Mouse (Mus musculus): ENCODE data around the gene Ptrh1. TPM values are rescaled to one million over a fixed set of nuclear protein-coding genes. Genes with fewer than 3 reads are reported as not detected.
A peak's percentile ranks its signal among the peaks of the same experiment; 100 is the strongest.

Ptrh1 gene
- polyA plus RNA-seq, 1 experiment from 2014 or later: 4.3 TPM

GRCm38 (mm10) chr2:32758503-32758902 is 17.1 kb upstream of the Ptrh1 start:
- no peak overlapping the region for H3K9ac ChIP-seq
- no peaks in the 10 kb centered on the region for H3K9me3 ChIP-seq
- ATAC-seq (ENCODE audit: low FRiP score, low read depth): no peak
- H3K27me3 ChIP-seq (replicated peaks): no peaks in the 10 kb centered on the region
- no peaks in the 10 kb centered on the region for H3K4me1 ChIP-seq
- no peak overlapping the region for H3K27ac ChIP-seq
- no peak overlapping the region for H3K4me3 ChIP-seq
- H3K4me2 ChIP-seq (replicated peaks): no peak overlapping the region
- peaks cover 45% of the 10 kb centered on the region for H3K36me3 ChIP-seq
- 86% methylated on average over 8 of the region's 8 CpGs for WGBS

- Histone ChIP-seq H3K27ac (no peak overlapping the region), H3K9me3 (no peaks in the 10 kb centered on the region), H3K4me1 (no peaks in the 10 kb centered on the region), H3K36me3 (peaks cover 43% of the 10 kb centered on the region), H3K9ac (0 out of 2 replicates have a peak overlapping the region, but pooled peaks have one; percentile 1), H3K4me3 (no peak overlapping the region), H3K4me2 (replicated peaks) (no peak overlapping the region), H3K27me3 (replicated peaks) (no peaks in the 10 kb centered on the region)
- ATAC-seq (ENCODE audit: low FRiP score, low read depth): no peak
- WGBS: 92% methylated on average over 2 of the region's 2 CpGs
Measured at GRCm38 (mm10) chr2:32759001-32759400, 16.6 kb upstream of the Ptrh1 start.

- Histone ChIP-seq H3K9ac (no peak overlapping the region), H3K4me1 (no peaks in the 10 kb centered on the region), H3K27me3 (replicated peaks) (no peaks in the 10 kb centered on the region), H3K4me2 (replicated peaks) (no peak overlapping the region), H3K36me3 (peaks cover 30% of the 10 kb centered on the region), H3K27ac (no peak overlapping the region), H3K9me3 (no peaks in the 10 kb centered on the region), H3K4me3 (no peak overlapping the region)
- 88% methylated on average over 14 of the region's 14 CpGs for WGBS
- no peak for ATAC-seq (ENCODE audit: low FRiP score, low read depth)
Measured at GRCm38 (mm10) chr2:32761361-32761760, 14.2 kb upstream of the Ptrh1 start.

GRCm38 (mm10) chr2:32761859-32762258 is 13.7 kb upstream of the Ptrh1 start:
- H3K9ac ChIP-seq: no peak overlapping the region
- no peaks in the 10 kb centered on the region for H3K27me3 ChIP-seq (replicated peaks)
- H3K4me3 ChIP-seq: no peak overlapping the region
- 93% methylated on average over 4 of the region's 4 CpGs for WGBS
- no peak overlapping the region for H3K27ac ChIP-seq
- H3K36me3 ChIP-seq: peaks cover 30% of the 10 kb centered on the region
- ATAC-seq (ENCODE audit: low FRiP score, low read depth): no peak
- H3K4me2 ChIP-seq (replicated peaks): no peak overlapping the region
- H3K4me1 ChIP-seq: 0 out of 2 replicates have a peak, but pooled peaks cover 2% of the 10 kb centered on the region
- no peaks in the 10 kb centered on the region for H3K9me3 ChIP-seq

GRCm38 (mm10) chr2:32763353-32763752 is 12.2 kb upstream of the Ptrh1 start:
- H3K9me3 ChIP-seq: no peaks in the 10 kb centered on the region
- no peak for ATAC-seq (ENCODE audit: low FRiP score, low read depth)
- no peak overlapping the region for H3K27ac ChIP-seq
- WGBS: 84% methylated on average over 3 of the region's 3 CpGs
- no peak overlapping the region for H3K4me3 ChIP-seq
- H3K27me3 ChIP-seq (replicated peaks): no peaks in the 10 kb centered on the region
- H3K4me1 ChIP-seq: 0 out of 2 replicates have a peak, but pooled peaks cover 6% of the 10 kb centered on the region
- no peak overlapping the region for H3K4me2 ChIP-seq (replicated peaks)
- H3K36me3 ChIP-seq: peaks cover 30% of the 10 kb centered on the region
- H3K9ac ChIP-seq: no peak overlapping the region

- 73% methylated on average over 12 of the region's 12 CpGs for WGBS
Measured at GRCm38 (mm10) chr2:32767241-32767640, 8.3 kb upstream of the Ptrh1 start.

GRCm38 (mm10) chr2:32768661-32769285 is 6.8 kb upstream of the Ptrh1 start:
- WGBS: 55% methylated on average over 19 of the region's 19 CpGs
- H3K9me3 ChIP-seq: no peaks in the 10 kb centered on the region
- H3K27me3 ChIP-seq (replicated peaks): no peaks in the 10 kb centered on the region
- no peak overlapping the region for H3K9ac ChIP-seq
- H3K4me2 ChIP-seq (replicated peaks): no peak overlapping the region
- no peak overlapping the region for H3K4me3 ChIP-seq
- 0 out of 2 replicates have a peak, but pooled peaks cover 10% of the 10 kb centered on the region for H3K4me1 ChIP-seq
- ATAC-seq (ENCODE audit: low FRiP score, low read depth): no peak
- no peaks in the 10 kb centered on the region for H3K36me3 ChIP-seq
- no peak overlapping the region for H3K27ac ChIP-seq

More at GRCm38 (mm10) chr2:32767241-32767640, 8.3 kb upstream of the Ptrh1 start:
- peaks cover 11% of the 10 kb centered on the region for H3K36me3 ChIP-seq
- no peak overlapping the region for H3K9ac ChIP-seq
- H3K4me3 ChIP-seq: no peak overlapping the region
- ATAC-seq (ENCODE audit: low FRiP score, low read depth): no peak
- H3K4me2 ChIP-seq (replicated peaks): no peak overlapping the region
- no peak overlapping the region for H3K27ac ChIP-seq
- no peaks in the 10 kb centered on the region for H3K9me3 ChIP-seq
- H3K27me3 ChIP-seq (replicated peaks): no peaks in the 10 kb centered on the region
- 0 out of 2 replicates have a peak, but pooled peaks cover 10% of the 10 kb centered on the region for H3K4me1 ChIP-seq

- WGBS: 73% methylated on average over 5 of the region's 5 CpGs
- 0 out of 2 replicates have a peak, but pooled peaks cover 10% of the 10 kb centered on the region for H3K4me1 ChIP-seq
- H3K27ac ChIP-seq: no peak overlapping the region
- ATAC-seq (ENCODE audit: low FRiP score, low read depth): no peak
- no peaks in the 10 kb centered on the region for H3K36me3 ChIP-seq
- no peak overlapping the region for H3K4me3 ChIP-seq
- no peak overlapping the region for H3K4me2 ChIP-seq (replicated peaks)
- no peaks in the 10 kb centered on the region for H3K27me3 ChIP-seq (replicated peaks)
- H3K9ac ChIP-seq: no peak overlapping the region
- no peaks in the 10 kb centered on the region for H3K9me3 ChIP-seq
Measured at GRCm38 (mm10) chr2:32769327-32770085, 6.1 kb upstream of the Ptrh1 start.

- H3K27ac ChIP-seq: no peak overlapping the region
- 0 out of 2 replicates have a peak, but pooled peaks cover 4% of the 10 kb centered on the region for H3K27me3 ChIP-seq (replicated peaks)
- 32% methylated on average over 12 of the region's 12 CpGs for WGBS
- ATAC-seq (ENCODE audit: low FRiP score, low read depth): no peak
- no peaks in the 10 kb centered on the region for H3K36me3 ChIP-seq
- H3K9ac ChIP-seq: no peak overlapping the region
- no peak overlapping the region for H3K4me2 ChIP-seq (replicated peaks)
- no peak overlapping the region for H3K4me3 ChIP-seq
- peaks cover 22% of the 10 kb centered on the region for H3K4me1 ChIP-seq
- no peaks in the 10 kb centered on the region for H3K9me3 ChIP-seq
Measured at GRCm38 (mm10) chr2:32771886-32772285, 3.7 kb upstream of the Ptrh1 start.

- no peaks in the 10 kb centered on the region for H3K36me3 ChIP-seq
- no peak overlapping the region for H3K27ac ChIP-seq
- H3K9me3 ChIP-seq: no peaks in the 10 kb centered on the region
- no peak for ATAC-seq (ENCODE audit: low FRiP score, low read depth)
- no peak overlapping the region for H3K4me2 ChIP-seq (replicated peaks)
- H3K4me3 ChIP-seq: no peak overlapping the region
- WGBS: 85% methylated on average over 8 of the region's 8 CpGs
- no peak overlapping the region for H3K9ac ChIP-seq
- 0 out of 2 replicates have a peak, but pooled peaks cover 6% of the 10 kb centered on the region for H3K27me3 ChIP-seq (replicated peaks)
- H3K4me1 ChIP-seq: peaks cover 18% of the 10 kb centered on the region
Measured at GRCm38 (mm10) chr2:32772626-32773279, 2.8 kb upstream of the Ptrh1 start.

- Histone ChIP-seq H3K36me3 (no peaks in the 10 kb centered on the region), H3K9ac (0 out of 2 replicates have a peak overlapping the region, but pooled peaks have one; percentile 36), H3K9me3 (no peaks in the 10 kb centered on the region), H3K4me3 (peak overlapping the region; percentile 60), H3K27me3 (replicated peaks) (0 out of 2 replicates have a peak, but pooled peaks cover 6% of the 10 kb centered on the region), H3K4me2 (replicated peaks) (peak overlapping the region; percentile 69), H3K27ac (no peak overlapping the region), H3K4me1 (peaks cover 18% of the 10 kb centered on the region)
- no peak for ATAC-seq (ENCODE audit: low FRiP score, low read depth)
- 19% methylated on average over 22 of the region's 22 CpGs for WGBS
Measured at GRCm38 (mm10) chr2:32776192-32776591, 606 bp downstream of the Ptrh1 start.

GRCm38 (mm10) chr2:32778081-32778480 is 2.5 kb downstream of the Ptrh1 start:
- no peak overlapping the region for H3K9ac ChIP-seq
- no peak overlapping the region for H3K4me3 ChIP-seq
- no peaks in the 10 kb centered on the region for H3K9me3 ChIP-seq
- H3K4me2 ChIP-seq (replicated peaks): no peak overlapping the region
- H3K27me3 ChIP-seq (replicated peaks): 0 out of 2 replicates have a peak, but pooled peaks cover 6% of the 10 kb centered on the region
- no peak overlapping the region for H3K27ac ChIP-seq
- H3K36me3 ChIP-seq: no peaks in the 10 kb centered on the region
- WGBS: 93% methylated on average over 6 of the region's 6 CpGs
- H3K4me1 ChIP-seq: peaks cover 14% of the 10 kb centered on the region
- no peak for ATAC-seq (ENCODE audit: low FRiP score, low read depth)

Data from neural tube, embryonic 12.5 days (tissue).